Mouse (Mus musculus) lung, adult 2 months (tissue): Measurements from ENCODE around the gene Gnpnat1. TPM values are rescaled to one million over a fixed set of nuclear protein-coding genes. Genes with fewer than 3 reads are reported as not detected.

ENCODE experiments used
- DNase-seq: peaks from one replicate; pipeline ENCODE4 v3.0.0; 2022
- H3K4me1 ChIP-seq: fragments of 200-500 bp; 2 replicates; pipeline ENCODE4 v1.6.1; 2011; ENCODE audit warnings: low read length; ENCODE audit not compliant: control insufficient read depth, insufficient read depth
- H3K4me3 ChIP-seq: fragments of 200-500 bp; replicated peaks from 2 replicates; pipeline ENCODE3; 2011; ENCODE audit warnings: low read depth, mild to moderate bottlenecking, control low read depth, low read length; ENCODE audit errors: extremely low read depth
- CTCF ChIP-seq: fragments of 200-500 bp; IDR thresholded peaks from 2 replicates; pipeline ENCODE4 v1.5.1; 2011; ENCODE audit warnings: mild to moderate bottlenecking, low read length, control low read depth; ENCODE audit not compliant: insufficient read depth
- POLR2A ChIP-seq: fragments of 200-500 bp; IDR thresholded peaks from 2 replicates; pipeline ENCODE4 v1.6.1; 2011; ENCODE audit warnings: low read depth, mild to moderate bottlenecking, control low read depth, low read length, borderline replicate concordance; ENCODE audit errors: extremely low read depth
- WGBS: fragments of 180-500 bp; shearing (Covaris S2); methylation state at CpG from one replicate; pipeline ENCODE4 v1.1.7; 2018; 5-methylcytosine and 5-hydroxymethylcytosine counted together
- polyA plus RNA-seq: library from polyadenylated mRNA; depleted of rRNA; stranded (reverse); fragments of >200 nt; gene quantifications from 2 replicates; pipeline ENCODE4 v1.2.3, GENCODE M21; 2012

Gene Gnpnat1
- polyA plus RNA-seq, 1 experiment = 3.7 TPM

DNA sequence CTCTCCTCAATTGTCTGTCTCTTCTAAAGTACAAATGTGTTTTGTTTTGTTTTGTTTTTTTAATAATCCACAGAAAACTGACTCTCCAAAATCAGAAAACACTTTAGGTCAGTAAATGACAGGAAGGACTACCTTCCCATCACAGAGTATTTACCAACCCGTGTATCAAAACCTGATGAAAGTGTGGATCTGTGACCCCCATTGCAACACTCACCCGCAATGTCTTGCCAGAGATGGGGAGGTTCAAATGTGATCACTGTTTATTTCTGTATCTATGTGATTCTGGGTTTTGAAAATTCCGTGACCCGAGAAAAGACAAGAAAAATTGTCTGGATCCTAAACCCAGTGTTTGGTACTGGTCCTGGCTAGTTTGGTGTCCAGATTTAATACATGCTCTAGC is 11.6 kb upstream of the Gnpnat1 start:
- 77% methylated on average over 4 of the region's 4 CpGs for WGBS
- no peaks in the 10 kb centered on the region for H3K4me1 ChIP-seq
- H3K4me3 ChIP-seq = no peak overlapping the region
- no peak for DNase-seq
- TF ChIP-seq POLR2A = no peak
- no peak for TF ChIP-seq CTCF

- no peak overlapping the region for H3K4me3 ChIP-seq
- no peaks in the 10 kb centered on the region for H3K4me1 ChIP-seq
- DNase-seq = no peak
- WGBS = 61% methylated on average over 7 of the region's 7 CpGs
- TF ChIP-seq POLR2A = no peak
- no peak for TF ChIP-seq CTCF
Observed at GRCm38 (mm10) chr14:45403651-45404050, 1.1 kb downstream of the Gnpnat1 start.

DNA sequence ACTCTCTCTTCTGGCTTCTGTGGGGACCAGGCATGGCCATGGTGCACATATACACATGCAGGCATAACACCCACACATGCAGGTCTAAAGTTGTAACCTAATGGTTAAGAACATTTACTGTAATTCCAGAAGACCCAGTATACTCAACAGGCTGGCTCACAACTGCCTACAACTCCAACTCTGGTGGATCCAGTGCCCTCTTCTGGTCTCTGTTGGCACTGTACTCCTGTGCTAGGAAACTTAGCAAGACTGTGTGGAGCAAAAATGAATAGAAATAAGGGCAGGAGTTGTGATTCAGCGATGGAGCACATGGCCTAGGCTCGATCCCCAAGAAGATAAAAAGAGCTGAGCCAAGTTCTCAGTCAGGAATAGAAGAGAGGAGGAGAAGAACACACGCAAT is 4.9 kb downstream of the Gnpnat1 start:
- Histone ChIP-seq H3K4me1 (no peaks in the 10 kb centered on the region), H3K4me3 (no peak overlapping the region)
- WGBS = 77% methylated on average over 3 of the region's 3 CpGs
- no peak for DNase-seq
- no peak for TF ChIP-seq POLR2A
- peak; percentile 32; the same call in 1 of the 2 replicates for TF ChIP-seq CTCF

DNA sequence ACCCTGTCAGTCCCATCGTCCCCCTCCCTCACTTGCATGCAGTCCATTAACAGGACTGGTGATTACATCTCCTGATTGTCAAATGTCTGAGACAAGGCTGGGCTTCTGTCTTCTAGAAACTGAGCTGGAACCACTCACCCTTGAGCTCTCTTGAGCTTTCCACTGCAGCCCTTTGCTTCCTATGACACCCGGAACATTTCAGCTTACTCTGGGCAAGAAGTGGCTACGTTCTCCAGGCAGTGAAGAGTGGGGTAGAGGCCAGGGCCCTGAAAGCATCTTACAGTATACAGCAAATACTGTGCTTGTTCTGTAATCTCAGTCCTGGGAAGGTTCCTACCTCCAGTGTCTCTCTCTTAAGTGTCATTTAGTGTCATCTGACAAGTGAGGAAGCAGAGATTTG is 15.5 kb downstream of the Gnpnat1 start:
- no peak for TF ChIP-seq CTCF
- TF ChIP-seq POLR2A = no peak
- H3K4me3 ChIP-seq = peak overlapping the region; percentile 86
- H3K4me1 ChIP-seq = peaks cover 5% of the 10 kb centered on the region
- 3% methylated on average over 3 of the region's 3 CpGs for WGBS
- DNase-seq = no peak

DNA sequence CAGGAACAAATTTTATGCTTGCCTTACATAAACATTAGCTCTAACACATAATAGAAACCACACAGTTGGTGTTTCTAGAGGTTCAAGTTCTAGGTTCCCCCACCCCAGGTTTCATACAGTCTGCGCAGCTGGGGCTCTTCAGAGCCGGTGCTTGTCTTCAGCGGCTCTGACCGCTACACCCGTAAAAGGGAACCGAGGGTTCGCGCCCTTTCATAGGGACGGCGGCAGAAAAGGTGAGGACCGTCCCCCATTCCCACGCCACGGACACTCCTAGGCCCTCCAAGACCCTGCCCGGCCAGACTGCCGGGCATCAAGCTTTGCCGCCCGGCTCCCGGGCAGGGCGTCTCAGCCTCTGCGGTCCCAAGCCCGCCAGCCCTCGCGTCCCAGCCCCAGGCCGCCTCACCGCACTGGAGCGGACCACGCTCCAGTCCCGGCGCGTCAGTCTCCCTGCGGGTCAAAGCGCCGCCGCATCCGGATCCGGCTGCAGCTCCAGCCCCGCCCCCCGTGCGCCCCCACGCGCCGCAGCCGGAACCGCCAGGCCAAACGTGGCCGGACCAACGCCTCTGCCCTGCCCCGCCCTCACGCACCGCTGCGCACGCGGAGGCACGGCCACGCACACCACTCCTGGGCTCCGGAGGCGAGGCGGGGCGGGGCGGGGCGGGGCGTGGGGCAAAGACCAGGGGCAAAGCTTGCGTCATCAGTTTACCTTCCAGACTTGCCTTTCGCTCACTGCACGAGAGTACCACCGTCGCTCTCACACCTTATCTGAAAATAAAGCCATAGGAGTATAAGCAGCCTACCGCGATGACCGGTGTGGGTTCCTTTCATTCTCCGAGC is 16.1 kb downstream of the Gnpnat1 start:
- under 1% methylated on average over 65 of the region's 71 CpGs for WGBS
- TF ChIP-seq POLR2A (peak; percentile 61; the same call in 1 of the 2 replicates), CTCF (no peak)
- H3K4me3 ChIP-seq = peak overlapping the region; percentile 86
- H3K4me1 ChIP-seq = peaks cover 5% of the 10 kb centered on the region
- peak; percentile 84 for DNase-seq

GRCm38 (mm10) chr14:45387480-45387879 is 17.2 kb downstream of the Gnpnat1 start:
- peaks cover 5% of the 10 kb centered on the region for H3K4me1 ChIP-seq
- 20% methylated on average over 2 of the region's 2 CpGs for WGBS
- H3K4me3 ChIP-seq = no peak overlapping the region
- no peak for TF ChIP-seq CTCF
- no peak for TF ChIP-seq POLR2A
- no peak for DNase-seq

GRCm38 (mm10) chr14:45385596-45385995 is 19.1 kb downstream of the Gnpnat1 start:
- no peak for DNase-seq
- no peak overlapping the region for H3K4me3 ChIP-seq
- TF ChIP-seq CTCF (no peak), POLR2A (no peak)
- 94% methylated on average over 2 of the region's 2 CpGs for WGBS
- H3K4me1 ChIP-seq = peaks cover 5% of the 10 kb centered on the region

GRCm38 (mm10) chr14:45382912-45383311 is 21.8 kb downstream of the Gnpnat1 start:
- TF ChIP-seq POLR2A (no peak), CTCF (peak; percentile 51)
- DNase-seq = no peak
- 75% methylated on average over 4 of the region's 4 CpGs for WGBS
- no peak overlapping the region for H3K4me3 ChIP-seq
- H3K4me1 ChIP-seq = peaks cover 3% of the 10 kb centered on the region

DNA sequence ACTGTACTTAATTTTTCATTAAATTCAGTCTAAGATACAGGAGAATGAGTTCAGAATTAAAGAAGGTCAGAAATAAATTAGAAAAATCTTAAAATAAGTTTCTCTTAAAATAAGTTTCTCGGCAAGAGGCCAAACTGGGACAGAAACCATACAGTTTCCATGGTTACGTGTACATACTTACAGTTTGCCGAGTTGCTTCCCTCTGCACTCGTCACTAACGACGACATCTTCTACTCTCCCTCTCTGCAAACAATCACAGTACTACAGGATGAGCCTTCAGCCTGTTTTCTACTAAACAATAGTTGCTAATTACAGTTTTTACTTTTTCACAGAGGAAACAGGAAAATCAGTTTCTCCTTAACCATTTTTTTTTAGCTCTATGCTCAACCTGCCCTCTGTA is 24.0 kb downstream of the Gnpnat1 start:
- TF ChIP-seq POLR2A = no peak
- no peak for TF ChIP-seq CTCF
- WGBS = 62% methylated on average over 6 of the region's 6 CpGs
- no peak for DNase-seq
- Histone ChIP-seq H3K4me3 (no peak overlapping the region), H3K4me1 (no peaks in the 10 kb centered on the region)

DNA sequence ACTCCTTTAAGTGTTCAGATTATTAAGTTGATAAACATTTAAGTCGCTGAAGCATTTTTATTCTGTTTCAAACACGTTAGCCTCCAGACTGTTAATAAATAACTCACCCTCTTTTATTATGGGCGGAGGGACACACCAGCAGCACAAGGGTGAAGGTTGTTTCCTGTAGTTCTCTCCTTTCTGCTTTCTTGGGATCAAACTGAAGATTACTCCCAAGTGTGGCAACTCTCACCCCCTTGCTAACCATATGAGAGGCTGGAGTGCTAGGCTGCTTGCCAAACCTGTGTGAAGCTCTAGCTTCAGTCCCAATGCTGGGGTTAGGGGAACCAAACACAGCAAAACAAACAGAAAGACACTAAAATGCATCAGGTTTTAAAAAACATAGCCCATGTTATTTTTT is 25.9 kb downstream of the Gnpnat1 start:
- TF ChIP-seq POLR2A (no peak), CTCF (no peak)
- 74% methylated on average over 3 of the region's 3 CpGs for WGBS
- no peak overlapping the region for H3K4me3 ChIP-seq
- DNase-seq = no peak
- H3K4me1 ChIP-seq = no peaks in the 10 kb centered on the region

DNA sequence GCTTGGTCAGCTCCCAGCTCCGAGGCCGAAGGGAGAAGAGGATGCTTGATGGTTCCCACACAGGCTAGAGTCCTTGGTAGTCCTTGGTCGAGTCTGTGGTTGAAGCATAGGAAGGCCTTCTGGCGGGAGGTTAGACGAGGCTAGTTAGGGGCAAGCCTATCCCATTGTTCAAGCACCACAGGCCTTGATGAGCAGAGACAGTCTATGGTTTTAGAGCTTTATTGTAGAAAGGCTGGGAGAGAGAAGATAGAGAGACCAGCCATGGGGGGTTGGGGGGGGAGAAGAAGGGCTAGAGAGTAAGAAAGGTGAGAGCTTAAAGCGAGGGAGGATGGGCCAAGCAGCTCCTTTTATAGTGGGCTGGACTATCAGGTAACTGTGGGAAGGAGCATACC is 39.5 kb downstream of the Gnpnat1 start:
- 91% methylated on average over 6 of the region's 6 CpGs for WGBS
- no peak for DNase-seq

More for the DNA sequence above, 39.5 kb downstream of the Gnpnat1 start:
- H3K4me1 ChIP-seq = no peaks in the 10 kb centered on the region
- H3K4me3 ChIP-seq = no peak overlapping the region
- TF ChIP-seq POLR2A (no peak), CTCF (no peak)
